ENCODE assay signal across 8 mouse cellular contexts in the genomic region with DNA sequence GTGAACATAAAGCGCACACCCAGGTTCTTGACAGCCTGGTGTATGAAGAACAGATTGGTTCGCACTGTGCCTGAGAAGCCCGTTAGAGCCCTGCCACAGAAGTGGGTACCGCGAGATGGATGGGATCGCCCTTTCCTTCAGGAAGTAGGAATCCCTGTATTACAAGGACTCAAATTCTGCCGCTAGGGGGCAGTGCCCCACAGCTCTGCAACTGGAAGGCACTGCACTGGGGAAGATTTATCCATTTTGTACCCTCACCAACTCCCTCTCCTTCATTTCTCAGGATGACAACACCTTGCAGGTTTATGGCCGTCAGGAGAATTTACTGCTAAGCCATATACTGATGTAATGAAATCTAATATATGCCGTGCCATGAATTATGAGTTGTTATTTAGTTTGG.
DNase-seq lines count a peak whose midpoint lies in the region; ATAC-seq and TF ChIP-seq lines count a peak whose summit lies in the region.

No protein-coding gene starts in this region.

- WGBS in embryonic facial prominence, embryonic 10.5 days, result 31% methylated on average over 9 of the region's 9 CpGs
- 31% methylated on average over 9 of the region's 9 CpGs for WGBS in heart, embryonic 13.5 days
- 21% methylated on average over 9 of the region's 9 CpGs for WGBS in large intestine, adult 2 months
- WGBS in lung, postnatal 0 days, result 32% methylated on average over 9 of the region's 9 CpGs

- H3K36me3 ChIP-seq in E14TG2a.4 (ENCODE audit: insufficient read depth, low read length), result no peaks in the 10 kb centered on the region
- no peaks in the 10 kb centered on the region for H3K36me3 ChIP-seq in embryonic facial prominence, embryonic 10.5 days (replicated peaks)
- H3K36me3 ChIP-seq in heart, embryonic 13.5 days, result no peaks in the 10 kb centered on the region
- H3K36me3 ChIP-seq in lung, postnatal 0 days (ENCODE audit: insufficient read depth, low read length), result no peaks in the 10 kb centered on the region

- peak; percentile 74 for TF ChIP-seq CTCF in E14TG2a.4 (conservative IDR thresholded peaks at IDR 0.05; ENCODE audit: low read length)
- TF ChIP-seq CTCF in lung, postnatal 0 days (IDR thresholded peaks at IDR 0.05), result peak; percentile 74

- no peak overlapping the region for H3K4me3 ChIP-seq in E14TG2a.4 (replicated peaks; ENCODE audit: low read length)
- H3K4me3 ChIP-seq in embryonic facial prominence, embryonic 10.5 days, result no peak overlapping the region
- no peak overlapping the region for H3K4me3 ChIP-seq in heart, embryonic 13.5 days
- H3K4me3 ChIP-seq in lung, postnatal 0 days (ENCODE audit: low read depth, low read length), result no peak overlapping the region

- peaks cover 4% of the 10 kb centered on the region; the same call in 1 of the 2 replicates for H3K4me1 ChIP-seq in E14TG2a.4 (replicated peaks; ENCODE audit: low read depth, low read length)
- no peaks in the 10 kb centered on the region for H3K4me1 ChIP-seq in embryonic facial prominence, embryonic 10.5 days
- H3K4me1 ChIP-seq in heart, embryonic 13.5 days, result no peaks in the 10 kb centered on the region
- H3K4me1 ChIP-seq in lung, postnatal 0 days (ENCODE audit: insufficient read depth, low read depth, low read length), result no peaks in the 10 kb centered on the region

- no peak for TF ChIP-seq EP300 in lung, postnatal 0 days (IDR thresholded peaks at IDR 0.05)

- DNase-seq in adrenal gland, postnatal 10 days, result peak; percentile 86
- peak; percentile 77 for DNase-seq in embryonic facial prominence, embryonic 10.5 days (ENCODE audit: low spot score)
- DNase-seq in large intestine, adult 2 months (ENCODE audit: low read depth, low spot score), result peak; percentile 62
- DNase-seq in lung, postnatal 0 days (ENCODE audit: low spot score), result peak; percentile 65
- DNase-seq in right cerebral cortex, adult 2 months (ENCODE audit: low spot score in 2 of 2), result peak; percentile 68 to 82
- DNase-seq in urinary bladder, postnatal 4 days (ENCODE audit: low spot score in 2 of 2), result peak; percentile 18 to 77

- no peaks in the 10 kb centered on the region for H3K9me3 ChIP-seq in E14TG2a.4 (ENCODE audit: low read length)
- no peaks in the 10 kb centered on the region for H3K9me3 ChIP-seq in embryonic facial prominence, embryonic 10.5 days
- H3K9me3 ChIP-seq in heart, embryonic 13.5 days, result no peaks in the 10 kb centered on the region
- H3K9me3 ChIP-seq in lung, postnatal 0 days (ENCODE audit: low read length), result no peaks in the 10 kb centered on the region

- no peak overlapping the region for H3K9ac ChIP-seq in heart, embryonic 13.5 days
- H3K9ac ChIP-seq in lung, postnatal 0 days (replicated peaks; ENCODE audit: low read depth), result no peak overlapping the region

- peaks cover 7% of the 10 kb centered on the region for H3K27me3 ChIP-seq in E14TG2a.4 (ENCODE audit: insufficient read depth, low read length)
- H3K27me3 ChIP-seq in embryonic facial prominence, embryonic 10.5 days (replicated peaks; ENCODE audit: low read depth, poor library complexity, severe bottlenecking), result no peaks in the 10 kb centered on the region
- H3K27me3 ChIP-seq in heart, embryonic 13.5 days (replicated peaks), result no peaks in the 10 kb centered on the region
- no peaks in the 10 kb centered on the region for H3K27me3 ChIP-seq in lung, postnatal 0 days (replicated peaks; ENCODE audit: insufficient read depth, low read length)

- H3K27ac ChIP-seq in embryonic facial prominence, embryonic 10.5 days (replicated peaks), result no peak overlapping the region
- H3K27ac ChIP-seq in heart, embryonic 13.5 days (replicated peaks), result no peak overlapping the region
- H3K27ac ChIP-seq in lung, postnatal 0 days (ENCODE audit: low read length), result no peak overlapping the region

- 0 out of 2 replicates have a peak overlapping the region, but pooled peaks have one; percentile 25 for H3K4me2 ChIP-seq in heart, embryonic 13.5 days
- no peak overlapping the region for H3K4me2 ChIP-seq in lung, postnatal 0 days (replicated peaks; ENCODE audit: low read depth, low read length)

- no peak for ATAC-seq in heart, embryonic 13.5 days (ENCODE audit: extremely low read depth, insufficient number of reproducible peaks, low FRiP score, low TSS enrichment)
- ATAC-seq in lung, postnatal 0 days, result peak; percentile 33
